In the genomic region with DNA sequence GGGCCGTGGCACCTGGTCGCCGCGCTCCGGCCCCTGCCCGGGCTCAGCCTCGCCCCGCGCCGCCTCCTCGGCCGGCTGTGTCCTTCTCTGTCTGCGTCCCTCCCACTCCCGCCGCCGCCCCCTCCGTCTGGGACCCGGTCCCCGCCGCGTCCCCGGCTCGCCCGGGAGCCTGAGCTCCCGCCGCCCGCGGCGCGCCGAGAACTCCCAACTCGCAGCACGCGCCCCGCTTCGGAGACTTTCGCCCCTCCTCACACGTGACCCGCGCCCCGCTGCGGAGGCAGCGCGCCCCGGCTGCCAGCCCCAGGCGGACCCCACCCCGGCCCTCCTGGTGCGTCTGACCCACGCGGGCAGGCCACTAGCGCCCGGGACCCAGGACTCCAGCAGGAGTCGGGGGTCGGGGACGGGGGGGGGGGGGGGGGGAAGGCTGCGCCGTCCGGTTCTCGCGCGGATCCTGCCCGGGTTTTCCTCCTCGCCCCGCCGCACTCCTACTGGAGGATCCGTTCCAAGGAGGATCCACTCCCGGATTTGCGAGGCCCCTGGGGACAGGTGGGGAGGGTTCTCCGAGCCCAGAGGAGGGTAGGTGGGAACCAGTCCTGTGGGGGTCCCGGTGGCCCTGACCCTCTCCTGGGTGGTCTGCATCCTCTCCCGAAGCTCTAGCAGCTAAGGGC, we compare ENCODE assay signal across 8 mouse cellular contexts. TPM values are rescaled to one million over a fixed set of nuclear protein-coding genes. Genes with fewer than 3 reads are reported as not detected.
DNase-seq lines count a peak whose midpoint lies in the region; ATAC-seq and TF ChIP-seq lines count a peak whose summit lies in the region.

No protein-coding gene starts in this region.

- no peak for ATAC-seq in frontal cortex, adult (ENCODE audit: low TSS enrichment)
- peak; percentile 35 for ATAC-seq in heart, embryonic 16.5 days (replicated peaks; ENCODE audit: extremely low read depth, insufficient read depth, low FRiP score)
- peak; percentile 59 for ATAC-seq in lung, embryonic 14.5 days (ENCODE audit: insufficient read depth)

- H3K27me3 ChIP-seq in heart, embryonic 16.5 days (ENCODE audit: control insufficient read depth, insufficient read depth, low read length): peaks cover 45% of the 10 kb centered on the region
- H3K27me3 ChIP-seq in lung, embryonic 14.5 days (ENCODE audit: insufficient read depth, low read length): peaks cover 85% of the 10 kb centered on the region

- no peak for TF ChIP-seq POLR2A in embryonic fibroblast, embryonic 13.5 days (IDR thresholded peaks at IDR 0.05; ENCODE audit: low read depth, low read length)

- H3K9ac ChIP-seq in heart, embryonic 16.5 days (ENCODE audit: low read length): peak overlapping the region; percentile 66
- peak overlapping the region; percentile 51 for H3K9ac ChIP-seq in lung, embryonic 14.5 days

- under 1% methylated on average over 56 of the region's 71 CpGs for WGBS in heart, embryonic 16.5 days
- WGBS in lung, embryonic 14.5 days: 1% methylated on average over 57 of the region's 71 CpGs

- peak; percentile 57 to 65 for DNase-seq in frontal cortex, postnatal 14 days (ENCODE audit: low spot score in 2 of 2)
- DNase-seq in kidney, postnatal 4 days: peak; percentile 88 to 90
- peak; percentile 85 for DNase-seq in lung, embryonic 14.5 days
- peak; percentile 86 for DNase-seq in retina, postnatal 1 day
- no peak for DNase-seq in spleen, adult 18-20 months

- H3K4me2 ChIP-seq in heart, embryonic 16.5 days (ENCODE audit: low read depth, low read length): peak overlapping the region; percentile 96
- H3K4me2 ChIP-seq in lung, embryonic 14.5 days: peak overlapping the region; percentile 100

- TF ChIP-seq CTCF in embryonic fibroblast, embryonic 13.5 days (IDR thresholded peaks at IDR 0.05; ENCODE audit: borderline replicate concordance, insufficient read depth, low read length): no peak
- no peak for TF ChIP-seq CTCF in lung, embryonic 14.5 days (IDR thresholded peaks at IDR 0.05; ENCODE audit: low read depth)

- no peaks in the 10 kb centered on the region for H3K9me3 ChIP-seq in heart, embryonic 16.5 days (replicated peaks; ENCODE audit: control insufficient read depth, low read length)
- H3K9me3 ChIP-seq in lung, embryonic 14.5 days (ENCODE audit: low read depth, low read length): no peaks in the 10 kb centered on the region

- no peak overlapping the region for H3K27ac ChIP-seq in embryonic fibroblast, embryonic 13.5 days (ENCODE audit: insufficient read depth, low read length)
- no peak overlapping the region for H3K27ac ChIP-seq in heart, embryonic 16.5 days (ENCODE audit: low read length)
- H3K27ac ChIP-seq in lung, embryonic 14.5 days (ENCODE audit: low read depth): no peak overlapping the region

- H3K4me3 ChIP-seq in embryonic fibroblast, embryonic 13.5 days (ENCODE audit: insufficient read depth, low read length): peak overlapping the region; percentile 46
- H3K4me3 ChIP-seq in heart, embryonic 16.5 days (ENCODE audit: low read length): peak overlapping the region; percentile 57
- H3K4me3 ChIP-seq in lung, embryonic 14.5 days (ENCODE audit: low read depth, low read length): peak overlapping the region; percentile 57

- H3K36me3 ChIP-seq in heart, embryonic 16.5 days (ENCODE audit: control insufficient read depth, insufficient read depth): no peaks in the 10 kb centered on the region
- no peaks in the 10 kb centered on the region for H3K36me3 ChIP-seq in lung, embryonic 14.5 days (ENCODE audit: insufficient read depth)

- no peaks in the 10 kb centered on the region; the same call in 1 of the 2 replicates for H3K4me1 ChIP-seq in embryonic fibroblast, embryonic 13.5 days (ENCODE audit: control insufficient read depth, insufficient read depth, low read length)
- H3K4me1 ChIP-seq in heart, embryonic 16.5 days (ENCODE audit: control insufficient read depth, insufficient read depth, low read length): peaks cover 21% of the 10 kb centered on the region
- H3K4me1 ChIP-seq in lung, embryonic 14.5 days (ENCODE audit: insufficient read depth): no peaks in the 10 kb centered on the region; the same call in 1 of the 2 replicates

RNA-seq across cellular contexts. Expression of gene Kcnj4, which starts 0.7 kb away (rescaled TPM):
- polyA plus RNA-seq in embryonic fibroblast, embryonic 13.5 days (2011; ENCODE audit: insufficient read length, low read depth, missing spikeins): 0.72 and 1.4 TPM in 2 replicates
- polyA plus RNA-seq in heart, embryonic 16.5 days (2015; fragmentation: Nextera tagmentation; extraction: Ambion mirVana): 0.22 and 0.44 TPM in 2 replicates
- not detected in 2 replicates for polyA plus RNA-seq in lung, embryonic 14.5 days (2014; fragmentation: Nextera tagmentation; extraction: Ambion mirVana)

RNA-seq across cellular contexts. Expression of gene Kdelr3, which starts 10.5 kb away (rescaled TPM):
- polyA plus RNA-seq in embryonic fibroblast, embryonic 13.5 days (2011; ENCODE audit: insufficient read length, low read depth, missing spikeins): 136 and 146 TPM in 2 replicates
- 69.2 and 69.8 TPM in 2 replicates for polyA plus RNA-seq in heart, embryonic 16.5 days (2015; fragmentation: Nextera tagmentation; extraction: Ambion mirVana)
- 60.3 and 68.2 TPM in 2 replicates for polyA plus RNA-seq in lung, embryonic 14.5 days (2014; fragmentation: Nextera tagmentation; extraction: Ambion mirVana)

RNA-seq across cellular contexts. Expression of gene Ddx17, which starts 40.8 kb away (rescaled TPM):
- polyA plus RNA-seq in embryonic fibroblast, embryonic 13.5 days (2011; ENCODE audit: insufficient read length, low read depth, missing spikeins): 278 and 332 TPM in 2 replicates
- 30.8 and 30.9 TPM in 2 replicates for polyA plus RNA-seq in heart, embryonic 16.5 days (2015; fragmentation: Nextera tagmentation; extraction: Ambion mirVana)
- 78.9 and 83.8 TPM in 2 replicates for polyA plus RNA-seq in lung, embryonic 14.5 days (2014; fragmentation: Nextera tagmentation; extraction: Ambion mirVana)

RNA-seq across cellular contexts. Expression of gene Csnk1e, which starts 50.4 kb away (rescaled TPM):
- 62.7 and 78.9 TPM in 2 replicates for polyA plus RNA-seq in embryonic fibroblast, embryonic 13.5 days (2011; ENCODE audit: insufficient read length, low read depth, missing spikeins)
- polyA plus RNA-seq in heart, embryonic 16.5 days (2015; fragmentation: Nextera tagmentation; extraction: Ambion mirVana): 54.0 and 70.2 TPM in 2 replicates
- 93.2 and 99.6 TPM in 2 replicates for polyA plus RNA-seq in lung, embryonic 14.5 days (2014; fragmentation: Nextera tagmentation; extraction: Ambion mirVana)

Comparison
In these comparisons a context has a peak if more than half of its experiments do, and no peak if none do; other contexts are left out.
1. DNase-seq: peak in frontal cortex, postnatal 14 days (2 of 2), kidney, postnatal 4 days (2 of 2), lung, embryonic 14.5 days (single experiment) and retina, postnatal 1 day (single experiment); none in spleen, adult 18-20 months (0 of 2).
2. Peak in every context shown above with its lines, with median percentiles within 50 percentile points of each other: H3K4me3 ChIP-seq.